Mouse (Mus musculus) testis, postnatal 10 days (tissue): ENCODE measurements around the gene Pheta2.
"Not testable (repeated sequence)": the region's sequence is repeated elsewhere in the genome, so short reads cannot be mapped to it uniquely, and the experiment has no call there.

ENCODE experiments used
- DNase-seq: peaks from one replicate; pipeline ENCODE4 v3.0.0; 2021; ENCODE audit warnings: low spot score

Gene Pheta2

DNA sequence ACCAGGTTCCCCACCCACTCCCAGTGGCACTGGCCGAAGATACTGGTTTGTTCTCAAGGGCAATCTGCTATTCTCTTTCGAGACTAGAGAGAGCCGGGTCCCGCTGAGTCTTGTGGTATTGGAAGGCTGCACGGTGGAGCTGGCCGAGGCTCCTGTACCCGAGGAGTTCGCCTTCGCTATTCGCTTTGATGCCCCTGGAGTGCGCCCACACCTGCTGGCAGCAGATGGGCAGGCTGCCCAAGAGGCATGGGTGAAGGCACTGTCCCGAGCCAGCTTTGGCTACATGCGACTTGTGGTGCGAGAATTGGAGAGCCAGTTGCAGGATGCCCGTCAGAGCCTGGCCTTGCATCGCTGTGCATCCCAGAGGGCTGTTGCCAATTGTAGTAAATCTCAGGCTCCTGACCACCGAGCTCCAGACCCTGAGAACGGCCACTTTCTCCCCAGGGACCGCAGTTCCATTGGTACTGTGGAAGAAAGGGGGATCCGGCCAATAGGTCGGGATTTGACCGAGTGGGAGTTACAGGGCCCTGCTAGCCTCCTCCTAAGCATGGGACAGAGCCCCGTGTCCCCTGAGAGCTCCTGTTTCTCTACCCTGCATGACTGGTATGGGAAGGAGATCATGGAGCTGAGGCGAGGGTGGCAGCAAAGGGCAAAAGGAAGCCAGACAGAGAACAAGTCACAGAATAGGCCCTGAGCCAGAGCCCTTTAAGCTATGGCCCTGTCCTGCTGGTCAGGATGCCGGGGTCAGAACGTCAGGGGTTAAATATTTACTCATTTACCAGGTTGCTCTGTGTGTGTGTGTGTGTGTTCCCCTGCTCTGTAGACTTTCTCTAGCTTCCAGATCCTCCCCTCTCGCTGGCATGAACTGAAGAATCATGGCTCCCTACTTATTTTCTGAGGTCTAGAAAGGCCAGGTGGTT is 4.9 kb downstream of the Pheta2 start:
- peak; percentile 50 for DNase-seq

DNA sequence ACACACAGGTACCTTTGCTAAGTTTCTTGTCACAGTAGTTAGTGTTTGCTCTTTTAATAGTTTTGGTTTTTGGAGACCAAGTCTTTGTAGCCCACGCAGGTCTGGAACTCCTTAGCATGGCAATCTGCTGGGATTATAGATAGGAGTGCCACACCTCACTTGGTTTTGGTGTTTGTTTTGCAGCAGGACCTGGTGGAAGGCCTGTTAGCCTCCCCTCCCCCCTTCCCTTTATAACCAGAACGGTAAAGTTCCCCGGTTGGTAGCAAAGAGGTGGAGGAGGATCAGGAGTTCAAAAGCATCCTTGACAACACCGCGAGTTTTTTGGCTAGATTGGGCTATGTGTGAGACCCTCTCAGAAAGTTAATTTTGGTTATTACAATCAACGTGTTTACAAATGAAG is 6.2 kb downstream of the Pheta2 start:
- no peak for DNase-seq

DNA sequence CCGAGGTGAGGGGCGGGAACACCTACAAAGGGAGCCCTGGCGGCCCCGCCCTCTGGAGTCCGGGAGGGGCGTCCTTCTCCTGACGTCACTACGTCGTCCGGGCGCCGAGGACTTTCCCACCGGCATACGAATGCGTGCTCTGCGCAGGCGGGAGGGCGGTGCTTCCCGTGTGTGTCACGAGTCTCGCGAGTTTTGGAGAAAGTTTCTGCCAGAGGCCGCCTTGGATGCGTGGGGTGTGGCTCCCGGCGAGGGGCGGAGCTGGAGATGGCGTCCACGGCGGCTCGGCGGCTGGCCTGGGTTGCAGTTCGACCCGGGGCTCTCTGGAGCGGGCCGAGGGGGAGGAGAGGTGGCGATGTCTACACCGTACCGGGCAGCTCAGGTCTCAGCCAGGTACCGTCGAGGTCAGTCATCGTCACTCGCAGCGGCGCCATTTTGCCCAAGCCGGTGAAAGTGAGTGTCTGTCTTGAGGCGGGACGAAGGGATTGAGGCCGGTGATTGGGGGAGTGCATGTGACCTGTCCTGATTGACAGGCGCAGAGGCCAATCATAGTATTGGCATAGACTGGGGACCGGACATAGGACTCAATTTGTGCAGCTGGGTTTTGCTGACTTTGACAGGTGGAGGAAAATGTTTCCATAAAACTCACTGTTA is 7.2 kb downstream of the Pheta2 start:
- peak; percentile 97 for DNase-seq

DNA sequence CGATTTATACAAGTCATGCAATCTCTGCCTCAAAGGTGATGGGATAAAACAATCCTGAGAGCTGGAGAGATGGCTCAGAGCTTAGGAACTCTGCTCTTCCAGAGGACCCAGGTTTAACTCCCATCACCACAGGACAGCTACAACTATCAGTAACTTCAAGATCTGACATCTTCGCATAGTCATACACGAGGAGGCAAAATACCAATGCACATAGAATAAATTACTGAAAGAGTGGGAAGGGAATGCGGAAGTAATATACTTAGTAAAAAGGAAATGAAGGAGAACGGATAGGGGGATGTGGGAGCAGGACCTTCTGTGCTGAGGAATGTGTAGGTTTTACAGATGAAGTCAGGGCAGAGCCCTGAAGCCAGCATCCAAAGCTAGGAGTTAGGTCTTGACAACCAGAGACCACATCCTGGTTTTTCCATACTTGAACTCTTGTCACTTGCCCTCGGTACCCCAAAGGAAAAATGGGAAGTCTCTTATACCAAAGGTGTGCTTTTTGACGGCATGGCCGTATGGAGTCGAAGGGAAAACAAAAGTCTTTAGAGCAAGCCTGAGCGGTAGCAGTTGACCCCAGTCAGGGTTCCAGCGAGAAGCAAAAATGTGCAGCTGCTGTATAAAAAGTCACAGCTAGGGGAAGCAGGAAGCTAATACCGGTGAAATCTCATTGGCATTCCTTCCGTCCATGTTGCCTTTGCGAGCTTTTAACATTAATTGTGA is 8.0 kb downstream of the Pheta2 start:
- DNase-seq: no peak

DNA sequence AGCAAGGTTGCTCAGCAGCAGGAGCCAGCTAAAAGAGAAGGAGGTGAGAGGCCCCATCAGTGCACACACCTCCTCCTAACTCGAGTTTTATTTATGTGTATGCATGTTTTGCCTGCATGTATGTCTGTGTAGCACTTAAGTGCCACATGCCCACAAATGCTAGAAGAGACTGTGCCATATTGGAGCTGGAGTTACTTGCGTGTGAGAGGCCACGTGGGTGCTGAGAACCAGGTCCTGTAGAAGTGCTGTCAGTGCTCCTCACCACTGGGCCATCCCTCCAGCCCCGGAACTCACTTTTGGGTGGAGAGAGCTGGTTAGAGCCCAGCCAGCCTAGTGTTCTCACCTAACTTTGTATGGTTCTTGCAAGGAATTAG is 8.5 kb downstream of the Pheta2 start:
- DNase-seq: no peak

DNA sequence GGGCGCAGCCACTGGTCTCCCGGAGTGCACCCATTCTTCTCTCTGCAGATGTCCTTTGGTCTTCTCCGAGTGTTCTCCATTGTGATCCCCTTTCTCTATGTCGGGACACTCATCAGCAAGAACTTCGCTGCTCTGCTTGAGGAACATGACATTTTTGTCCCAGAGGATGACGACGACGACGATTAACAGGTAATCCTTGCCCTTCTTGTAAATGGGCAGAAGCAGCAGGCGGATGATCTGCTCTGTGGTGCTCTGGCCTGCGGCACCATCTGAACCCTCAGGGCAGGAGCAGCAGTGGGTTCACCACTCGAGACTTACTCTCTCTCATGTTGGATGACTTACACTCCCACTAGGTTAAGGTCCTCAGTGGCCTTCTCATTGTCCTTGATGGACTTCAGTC is 9.1 kb downstream of the Pheta2 start:
- DNase-seq: no peak

DNA sequence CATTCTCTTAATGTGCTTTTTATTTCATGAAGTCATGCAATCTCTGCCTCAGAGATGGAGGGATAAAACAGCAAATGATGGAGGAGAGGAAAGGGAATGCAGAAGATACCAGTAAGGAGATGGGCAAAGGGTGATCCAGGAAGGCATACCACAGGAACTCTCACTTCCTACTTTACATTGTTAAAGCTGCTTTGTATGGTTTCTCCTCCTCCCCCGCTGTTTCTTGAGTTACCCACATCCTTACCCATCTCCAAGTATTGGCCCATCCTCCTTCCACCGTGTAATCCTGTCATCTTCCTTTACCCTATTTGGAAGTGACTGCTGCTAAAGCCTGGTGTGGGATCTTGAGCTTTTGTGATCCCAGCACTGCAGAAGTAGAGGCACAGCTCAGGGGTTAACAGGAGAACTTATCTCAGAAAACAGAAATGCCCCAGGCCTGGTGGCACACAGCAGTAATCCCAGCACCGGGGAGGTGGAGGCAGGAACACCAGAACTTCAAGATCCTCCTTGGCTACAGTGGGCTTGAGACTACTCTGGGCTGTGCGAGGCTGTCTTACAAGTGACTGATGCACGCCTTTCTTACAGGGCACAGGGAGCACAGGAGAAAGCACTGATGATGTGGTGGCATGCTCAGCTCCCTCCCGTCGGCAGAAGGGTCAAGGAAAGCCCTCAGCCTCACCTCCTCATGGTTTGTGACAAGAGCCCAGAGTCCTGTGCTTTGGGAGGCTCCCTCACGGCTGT is 9.7 kb downstream of the Pheta2 start:
- DNase-seq: no peak

DNA sequence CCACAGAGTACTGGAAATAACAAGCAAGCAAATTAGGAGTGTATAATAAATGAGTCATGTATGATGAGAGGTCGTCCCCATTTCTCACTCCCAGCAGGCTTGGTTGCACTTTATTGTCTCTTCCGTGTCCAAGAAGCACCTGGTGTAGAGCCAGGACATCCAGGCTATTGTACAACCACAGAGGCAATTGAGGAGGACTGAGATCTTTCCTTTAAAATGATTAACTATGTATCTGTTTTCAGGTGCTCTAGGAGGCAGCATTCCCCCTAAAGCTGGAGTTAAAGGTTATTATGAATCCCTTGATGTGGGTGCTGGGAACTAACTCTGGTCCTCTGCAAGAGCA is 10.2 kb downstream of the Pheta2 start:
- no peak for DNase-seq

DNA sequence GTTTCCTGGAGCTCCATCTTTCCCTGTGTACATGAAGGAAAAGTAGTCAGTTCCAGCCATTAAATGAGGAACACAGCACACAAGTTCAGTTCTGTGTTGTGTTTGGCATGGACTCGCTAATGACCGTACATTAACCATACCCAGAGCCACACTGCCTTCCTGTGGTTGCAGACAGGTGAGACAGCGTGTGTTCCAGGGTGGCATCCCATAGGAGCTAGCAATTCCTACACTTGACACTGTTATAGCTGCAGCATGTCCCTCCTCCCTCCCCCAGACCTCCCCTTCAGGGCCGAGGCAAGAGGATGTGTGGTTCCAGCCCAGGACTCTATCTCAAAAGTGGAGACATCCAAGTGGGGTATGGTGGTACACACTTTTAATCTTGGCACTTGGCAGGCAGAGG is 11.6 kb downstream of the Pheta2 start:
- no peak for DNase-seq

DNA sequence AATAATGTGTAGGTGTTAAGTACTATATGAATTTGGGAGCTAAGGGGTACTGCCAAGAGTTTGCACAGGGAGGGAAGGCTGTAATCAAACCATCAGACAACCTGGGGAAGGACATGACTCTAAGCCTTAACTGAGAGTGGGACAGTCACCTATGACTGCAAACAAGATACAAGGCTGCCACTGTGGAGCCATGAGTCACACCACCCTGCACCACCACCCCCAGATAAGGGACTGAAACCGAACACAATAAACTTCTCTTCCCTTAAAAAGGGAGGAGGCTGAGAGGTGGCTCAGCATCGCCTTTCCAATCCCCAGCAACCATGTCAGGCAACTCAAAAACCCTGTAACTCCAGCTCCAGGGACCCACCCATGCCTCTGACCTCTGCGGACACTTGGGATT is 12.7 kb downstream of the Pheta2 start:
- DNase-seq: no peak

DNA sequence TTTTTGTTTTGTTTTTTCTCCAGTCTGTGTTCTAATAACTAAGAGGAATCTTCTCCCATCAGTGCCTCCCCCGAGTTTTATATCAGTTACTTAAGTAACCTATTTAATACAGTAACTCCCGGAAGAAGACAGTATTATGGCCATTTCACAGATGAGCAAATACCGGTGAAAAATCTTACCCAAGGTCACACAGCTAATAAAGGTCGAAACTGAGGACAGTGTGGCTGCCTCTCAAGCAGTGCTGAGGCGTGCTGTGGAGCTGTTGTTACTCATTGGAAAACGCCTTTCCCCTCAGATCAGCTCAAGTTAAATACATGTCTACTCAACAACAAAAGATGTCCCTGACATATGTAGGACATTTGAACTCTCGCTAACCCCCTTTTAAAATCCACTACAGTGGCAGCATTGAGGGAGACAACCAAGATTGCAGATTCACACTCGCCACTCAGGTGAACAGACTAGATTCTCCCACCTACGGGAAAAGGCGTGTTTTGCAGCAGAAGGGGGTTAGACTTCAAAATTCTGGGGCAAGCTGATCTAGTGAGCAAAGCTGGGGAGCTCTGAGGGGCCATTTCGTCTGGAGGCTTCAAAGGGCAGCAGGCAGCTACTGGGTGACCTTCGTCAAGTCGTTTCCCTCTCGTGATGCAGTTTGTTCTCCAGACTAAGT is 14.5 kb downstream of the Pheta2 start:
- no peak for DNase-seq

DNA sequence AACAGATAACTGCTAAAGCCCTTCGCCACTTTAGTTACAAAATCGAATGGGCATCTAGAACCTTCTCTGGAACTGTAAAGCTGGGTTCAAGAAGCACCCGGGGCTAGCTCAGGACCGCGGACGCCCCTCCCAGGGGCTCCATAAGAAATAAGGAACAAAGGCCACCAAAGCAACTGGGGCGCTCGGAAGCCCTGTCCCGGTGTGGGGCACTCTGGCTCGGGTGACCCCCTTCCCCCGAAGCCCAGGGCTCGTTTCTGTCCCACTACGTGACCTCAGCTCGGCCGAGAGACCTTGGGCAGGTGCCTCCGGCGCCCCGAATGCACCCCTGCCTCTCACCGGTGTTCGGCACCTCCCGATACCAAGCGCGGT is 15.0 kb downstream of the Pheta2 start:
- DNase-seq: no peak

DNA sequence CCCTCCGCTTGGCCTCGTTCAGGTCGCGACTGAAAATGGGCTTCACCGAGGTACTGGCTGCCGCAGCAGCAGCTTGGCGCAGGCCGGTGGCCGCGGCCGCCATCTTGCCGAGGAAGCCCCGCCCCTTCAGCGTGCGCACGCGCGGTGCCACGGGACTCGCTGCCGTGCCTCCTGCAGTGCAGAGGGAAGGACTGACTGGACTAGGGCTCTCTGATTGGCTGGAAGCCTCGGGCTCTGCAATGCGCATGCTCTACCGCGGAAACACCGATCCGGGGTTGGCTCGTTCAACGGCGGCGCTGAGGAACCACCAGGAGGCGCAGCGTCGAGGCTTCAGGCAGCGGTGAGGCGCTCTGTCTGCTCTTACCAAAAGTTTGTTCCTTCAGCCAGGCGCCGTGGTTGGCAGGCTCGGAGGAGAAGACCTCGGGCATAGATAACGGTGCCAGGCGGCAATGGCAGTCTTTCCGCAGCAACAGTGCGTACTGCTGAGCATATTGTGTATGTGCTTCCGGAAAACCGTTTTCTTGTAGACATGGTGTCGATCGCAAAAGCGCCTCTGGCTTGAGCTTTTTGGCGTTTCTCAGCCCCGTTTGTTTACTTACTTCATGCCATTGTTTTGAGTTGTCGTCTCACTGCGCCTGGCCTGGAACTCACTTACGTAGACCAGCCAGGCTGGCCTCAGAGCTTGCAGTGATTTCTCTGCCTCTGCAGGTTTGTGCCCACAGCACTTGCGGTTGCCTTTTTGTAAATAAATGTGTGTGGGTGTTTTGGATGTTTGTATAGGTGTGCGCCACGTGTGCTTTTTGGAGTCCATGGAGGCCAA is 15.6 kb downstream of the Pheta2 start, which contains the start of gene Ndufa6:
Gene Ndufa6, minus strand, starts transcription at position 197 of the 820 bp plus-strand sequence.
- peak; percentile 99 for DNase-seq

DNA sequence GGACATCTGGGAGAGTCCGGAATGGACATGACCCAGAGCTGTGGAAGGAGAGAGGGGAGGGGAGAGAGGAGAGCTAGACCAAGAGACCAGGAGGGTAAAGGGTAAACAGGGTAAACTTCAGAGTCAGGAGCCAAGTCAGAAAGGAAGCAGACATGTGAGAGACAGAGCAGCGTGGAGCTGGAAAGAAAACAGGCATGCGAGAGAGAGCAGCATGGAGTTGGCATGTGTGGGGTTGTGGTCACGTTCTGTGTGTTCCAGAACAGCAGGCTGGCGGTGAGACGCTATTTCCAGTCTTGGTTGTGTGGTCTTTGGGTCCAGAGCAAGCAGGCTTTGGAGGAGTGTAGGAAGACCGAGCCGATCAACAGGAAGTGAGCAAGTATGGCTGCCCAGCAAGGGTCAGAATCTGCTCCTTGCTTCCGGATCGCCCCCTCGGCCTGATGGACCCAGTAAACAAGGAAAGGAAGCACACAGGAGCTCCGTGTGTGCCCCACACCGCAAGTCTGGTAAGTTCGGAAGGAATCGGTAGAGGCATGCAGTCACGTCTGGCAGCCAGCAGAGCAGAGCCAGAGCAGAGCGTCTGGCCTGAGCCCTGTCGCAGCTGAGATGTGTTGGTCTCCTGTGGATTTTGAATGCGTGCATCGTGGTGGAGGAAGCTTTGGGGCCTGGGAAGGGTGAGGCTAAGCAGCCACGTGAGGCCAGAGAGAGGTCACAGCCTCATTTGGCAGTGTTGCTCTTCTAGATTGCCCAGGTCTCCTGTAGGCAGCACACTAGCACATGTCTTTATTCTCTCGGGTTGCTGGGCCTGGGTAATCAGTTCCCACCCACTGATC is 19.9 kb downstream of the Pheta2 start:
- DNase-seq: no peak

DNA sequence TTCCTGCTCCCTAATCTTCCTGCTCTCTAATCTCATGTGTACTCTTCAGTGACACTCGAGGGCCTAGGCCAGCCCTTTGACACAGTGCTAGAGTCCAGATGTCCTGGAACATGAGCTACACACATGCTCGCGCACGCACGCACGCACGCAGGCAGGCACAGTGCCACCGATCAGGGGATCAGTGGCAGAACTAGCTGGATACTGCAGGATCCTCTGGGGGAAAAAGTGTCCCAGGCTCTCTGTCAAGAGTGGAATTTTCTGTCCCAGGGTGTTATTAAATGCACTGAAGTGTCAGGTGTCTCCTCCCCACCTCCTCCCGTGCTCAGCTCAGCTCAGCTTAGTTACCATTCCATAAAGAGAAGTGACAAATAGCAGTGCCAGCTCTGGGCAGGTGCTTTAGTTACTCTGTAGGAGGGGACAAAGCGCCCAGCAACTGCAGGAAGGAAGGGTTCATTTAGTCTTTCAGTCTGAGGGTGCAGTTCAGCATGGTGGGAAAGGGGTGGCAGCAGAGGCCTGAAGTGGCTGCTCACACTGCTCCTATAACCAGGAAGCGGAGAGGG is 22.8 kb downstream of the Pheta2 start:
- peak; percentile 44 for DNase-seq

DNA sequence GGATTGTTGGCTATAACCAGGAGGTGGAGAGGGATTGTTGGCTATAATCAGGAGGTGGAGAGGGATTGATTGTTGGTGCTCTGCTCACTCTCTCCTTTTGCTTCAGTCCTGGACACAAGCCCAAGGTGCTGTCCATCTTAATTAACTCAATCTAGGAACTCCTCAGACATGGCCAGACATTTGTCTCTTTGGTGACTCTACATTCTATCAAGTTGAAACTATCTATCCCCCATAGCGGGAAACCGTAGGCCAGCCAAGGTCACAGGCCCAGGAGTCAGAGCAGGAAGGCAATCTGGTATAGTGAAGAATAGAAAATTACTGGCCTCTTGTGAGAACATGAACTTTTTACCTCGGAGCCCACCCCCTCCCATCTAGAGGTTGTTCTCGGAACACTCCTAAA is 23.5 kb downstream of the Pheta2 start:
- peak; percentile 37 for DNase-seq

DNA sequence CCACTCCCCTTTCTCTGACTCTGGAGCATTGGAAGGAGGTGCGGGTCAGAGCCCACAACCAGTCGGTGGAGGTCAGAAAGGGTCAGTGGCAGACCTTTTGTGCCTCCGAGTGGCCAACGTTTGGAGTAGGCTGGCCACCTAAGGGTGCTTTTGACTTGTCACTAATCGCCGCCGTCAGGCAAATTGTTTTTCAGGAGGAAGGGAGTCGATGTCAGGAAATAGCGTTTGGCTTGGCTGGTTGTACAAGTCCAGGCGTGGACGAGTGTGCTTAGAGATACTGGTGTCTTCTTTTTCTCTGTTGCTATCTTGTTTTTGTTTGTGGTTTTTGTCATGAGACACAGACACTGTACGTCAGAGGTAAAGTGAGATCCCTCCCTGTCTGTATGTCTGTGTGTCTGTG is 25.1 kb downstream of the Pheta2 start:
- DNase-seq: not testable (repeated sequence)

DNA sequence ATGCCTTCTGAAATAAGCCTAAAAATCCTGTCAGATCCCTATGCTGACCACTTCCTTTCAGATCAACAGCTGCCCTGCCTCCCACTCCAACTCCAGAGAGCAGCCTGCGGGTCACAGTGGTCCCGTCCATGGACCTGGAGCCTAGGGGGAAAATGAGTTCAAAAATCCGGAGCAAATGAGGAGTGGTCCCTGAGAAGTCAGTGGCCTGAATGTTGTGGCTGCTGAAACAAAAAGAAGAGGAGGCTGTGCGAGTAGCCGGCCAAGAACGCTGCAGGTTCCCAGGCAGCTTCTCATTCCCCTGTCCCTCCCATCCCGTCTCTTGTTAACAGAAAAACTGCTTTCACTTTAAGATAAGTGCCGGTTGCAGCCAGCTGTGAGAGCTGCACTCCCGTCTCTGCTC is 25.8 kb downstream of the Pheta2 start:
- peak; percentile 13 for DNase-seq

DNA sequence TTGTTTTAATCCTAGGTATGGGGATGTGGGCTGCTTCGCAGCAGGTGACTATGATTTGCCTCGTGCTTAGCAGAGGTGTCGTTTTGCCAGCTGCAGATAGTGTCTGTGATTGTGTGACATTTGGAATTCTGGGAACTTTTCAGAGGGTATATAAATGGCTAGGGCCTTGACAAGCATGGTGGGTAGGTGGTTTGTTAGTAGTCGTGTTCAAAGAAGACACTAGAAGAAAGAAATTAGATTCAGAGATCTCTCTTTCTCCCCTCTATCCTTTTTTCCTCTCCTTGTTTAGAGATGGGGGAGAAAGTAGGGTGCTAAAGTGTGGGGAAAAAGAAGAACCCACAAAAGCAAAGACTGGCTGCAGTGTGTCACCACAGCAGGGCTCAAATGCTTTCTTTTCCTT is 29.4 kb downstream of the Pheta2 start:
- DNase-seq: no peak

DNA sequence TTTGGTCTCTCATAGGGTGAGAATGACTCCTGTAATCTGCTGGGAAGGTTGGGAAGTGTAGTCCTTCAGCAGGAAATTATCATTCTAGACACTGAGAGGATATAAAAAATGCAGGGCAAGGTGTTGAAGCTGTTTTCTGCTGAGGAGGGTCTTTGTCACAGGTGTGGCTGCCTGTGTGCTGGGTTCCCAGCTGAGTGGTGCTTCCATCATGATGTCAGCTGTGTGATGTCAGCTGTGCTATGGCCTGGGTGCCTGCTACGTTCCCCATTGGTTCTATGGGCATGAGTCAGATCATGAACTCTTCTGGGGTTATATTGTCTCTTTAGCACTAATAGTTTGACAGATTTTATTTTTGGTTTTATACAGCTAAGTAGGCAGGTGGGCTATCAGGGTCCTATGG is 30.1 kb downstream of the Pheta2 start:
- DNase-seq: no peak
